Mouse (Mus musculus): ENCODE data around the gene Nkx2-5.

The Nkx2-5 gene

GRCm38 (mm10) chr17:26788986-26789385 is 55.8 kb downstream of the Nkx2-5 start:
- no peak for DNase-seq (ENCODE audit: low spot score)
